Mouse (Mus musculus): Measurements from ENCODE around the gene Nfkbiz.

DNA sequence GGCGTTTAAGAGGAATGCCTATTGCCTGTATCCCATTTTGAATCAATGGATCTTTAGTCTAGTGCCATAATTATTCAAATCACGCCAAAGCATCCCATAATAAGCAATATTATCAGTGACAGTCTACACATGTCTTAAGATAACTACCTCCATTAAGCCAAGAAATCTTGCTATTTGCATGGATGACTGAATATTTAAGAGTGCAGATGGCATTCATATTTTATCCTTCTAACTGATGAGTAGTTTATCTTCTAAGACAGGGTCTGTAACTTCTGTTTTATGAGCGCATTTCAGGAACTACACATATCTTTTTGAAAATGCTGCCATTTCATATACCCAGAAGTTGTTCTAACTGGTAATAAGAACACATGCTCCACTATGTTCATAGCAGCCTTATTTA lies 6.1 kb upstream of the Nfkbiz start:
- TF ChIP-seq CTCF (IDR thresholded peaks at IDR 0.05) = no peak
- TF ChIP-seq EP300 (IDR thresholded peaks at IDR 0.05) = no peak
